Mouse (Mus musculus): ENCODE measurements at regions not wholly inside any gene's neighbourhood (a gene's known extent, or its start where the extent isn't known, plus 50 kb on each side); places are given as distances from the start of the nearest gene placed in this dataset.

DNA sequence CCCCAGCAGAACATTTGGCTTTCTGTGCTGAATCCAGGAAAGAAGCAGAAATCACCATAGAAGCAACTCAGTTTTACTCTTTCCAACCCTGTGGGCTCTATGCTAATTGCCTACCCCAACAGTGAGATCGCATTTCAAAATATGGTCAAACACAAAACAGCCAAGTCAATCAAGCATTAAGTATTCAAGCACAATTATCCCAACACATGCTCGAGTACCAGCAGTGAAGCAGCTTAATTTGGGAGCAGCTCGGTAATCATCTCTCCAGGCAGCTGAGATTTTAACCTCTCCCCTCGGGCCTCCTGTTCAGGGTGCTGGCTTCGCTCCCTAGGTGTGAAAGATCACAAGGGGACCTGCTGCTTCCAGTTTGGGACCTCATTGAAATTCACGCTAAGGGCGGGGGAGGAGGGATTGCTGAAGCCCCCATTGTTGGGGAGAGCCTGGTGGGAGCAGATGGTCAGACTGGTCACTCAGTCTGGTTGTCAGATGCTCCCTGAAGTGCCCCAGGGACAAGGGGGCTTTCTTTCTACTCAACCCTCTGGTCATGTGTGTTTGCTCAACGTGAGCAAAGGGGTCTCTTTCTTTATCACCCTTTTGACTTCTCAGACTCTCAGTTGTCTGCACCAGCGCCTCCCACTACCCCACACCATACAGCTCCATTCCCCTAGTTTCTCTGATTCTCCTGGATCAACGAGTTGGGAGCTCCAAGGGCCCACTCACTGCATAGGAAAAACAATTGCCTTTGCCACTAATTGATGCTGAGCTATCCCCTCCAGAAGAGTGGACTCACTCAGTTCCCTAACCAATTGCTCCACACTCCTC is 319.8 kb downstream of the Elavl2 start:
- intact Hi-C loops (cut with DNase I), result no loop called here

DNA sequence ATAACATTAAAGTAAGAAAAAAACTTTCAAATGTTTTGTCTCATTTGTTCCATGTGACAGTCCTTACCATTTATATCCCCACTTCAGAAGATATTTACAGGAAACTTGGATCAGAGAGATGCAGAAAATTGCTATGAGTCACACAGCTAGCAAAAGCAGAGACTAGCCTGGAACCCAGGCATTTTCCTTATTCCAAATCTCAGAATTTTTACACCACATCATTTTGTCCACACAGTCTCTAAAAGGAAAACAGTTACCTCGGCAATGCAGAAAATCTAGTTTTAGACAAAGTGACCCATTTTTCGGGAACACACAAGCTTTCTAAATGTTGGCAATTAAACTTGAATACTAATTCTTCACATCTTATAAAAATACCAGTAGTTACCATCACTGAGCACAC is 329.3 kb downstream of the Elavl2 start:
- intact Hi-C loops (cut with DNase I), result loop anchor here (10.0 kb wide), 1 partner anchor 206 kb away; no protein-coding TSS in a partner anchor
- DNase-seq (ENCODE audit: low spot score in 2 of 2), result peak in 1 of 2 experiments; percentile 70

More for the DNA sequence above, 319.8 kb downstream of the Elavl2 start:
- DNase-seq (ENCODE audit: low spot score in 2 of 2), result peak in 1 of 2 experiments; percentile 49

DNA sequence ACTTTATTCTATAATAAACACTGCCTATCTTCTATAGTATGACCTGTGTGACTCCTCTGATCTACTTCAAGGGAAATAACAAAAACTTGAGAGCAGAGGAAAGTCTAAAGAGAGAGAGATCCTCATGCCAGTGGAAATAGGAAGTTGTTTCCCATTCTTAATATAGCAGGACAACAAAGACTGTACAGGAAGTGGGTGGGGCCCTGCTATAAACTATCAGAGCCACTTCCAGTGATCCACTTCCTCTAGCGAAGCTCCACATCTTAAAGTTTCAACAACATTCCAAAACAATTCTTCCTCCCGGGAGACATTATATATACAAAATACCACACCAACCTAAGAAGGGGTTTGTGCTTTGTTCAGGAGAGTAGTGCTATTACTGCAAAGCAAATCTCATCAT is 339.7 kb downstream of the Elavl2 start:
- DNase-seq (ENCODE audit: low spot score in 2 of 2), result no peak
- intact Hi-C loops (cut with DNase I), result no loop called here

DNA sequence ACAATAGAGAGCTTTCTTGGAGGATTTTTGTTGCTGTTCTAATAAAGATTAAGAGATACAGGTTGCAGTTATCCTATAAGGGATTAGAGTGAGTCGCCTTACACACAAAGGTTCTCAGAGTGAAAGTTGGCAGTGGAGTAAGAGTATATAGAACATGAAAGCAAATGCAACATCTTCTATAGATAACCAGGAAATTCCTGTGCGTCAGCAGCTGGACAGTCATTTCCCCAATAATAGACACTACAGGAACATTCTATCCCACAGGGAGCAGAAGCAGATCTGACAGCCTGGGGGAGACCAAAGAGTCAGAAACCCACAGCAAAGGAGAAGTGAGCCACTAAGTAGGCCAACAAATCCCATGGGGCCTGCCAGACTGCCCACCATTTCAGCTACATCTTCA is 348.7 kb downstream of the Elavl2 start:
- DNase-seq (ENCODE audit: low spot score in 2 of 2), result no peak
- intact Hi-C loops (cut with DNase I), result no loop called here

DNA sequence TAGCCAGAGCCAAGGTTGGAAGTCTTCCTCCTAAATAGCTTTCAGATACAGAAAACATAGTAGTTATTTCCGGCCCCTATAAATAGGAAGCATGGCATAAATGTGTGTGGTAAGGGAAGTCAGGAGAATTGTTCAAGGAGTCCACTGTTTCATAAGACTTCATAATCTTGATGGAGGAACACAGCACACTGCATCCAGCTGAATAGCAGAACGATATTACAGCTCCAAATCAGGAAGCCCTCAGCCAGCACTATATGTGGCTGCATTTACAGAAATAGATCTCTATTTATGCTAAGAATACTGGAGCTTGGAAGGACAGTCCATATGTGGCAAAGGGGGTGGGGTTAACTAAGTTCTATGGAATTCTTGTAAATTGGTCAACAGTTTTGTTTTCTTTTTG is 371.1 kb downstream of the Elavl2 start:
- intact Hi-C loops (cut with DNase I), result loop anchor here (5.0 kb wide), 1 partner anchor 167 kb away; no protein-coding TSS in a partner anchor
- peak in 1 of 2 experiments; percentile 15 for DNase-seq (ENCODE audit: low spot score in 2 of 2)

DNA sequence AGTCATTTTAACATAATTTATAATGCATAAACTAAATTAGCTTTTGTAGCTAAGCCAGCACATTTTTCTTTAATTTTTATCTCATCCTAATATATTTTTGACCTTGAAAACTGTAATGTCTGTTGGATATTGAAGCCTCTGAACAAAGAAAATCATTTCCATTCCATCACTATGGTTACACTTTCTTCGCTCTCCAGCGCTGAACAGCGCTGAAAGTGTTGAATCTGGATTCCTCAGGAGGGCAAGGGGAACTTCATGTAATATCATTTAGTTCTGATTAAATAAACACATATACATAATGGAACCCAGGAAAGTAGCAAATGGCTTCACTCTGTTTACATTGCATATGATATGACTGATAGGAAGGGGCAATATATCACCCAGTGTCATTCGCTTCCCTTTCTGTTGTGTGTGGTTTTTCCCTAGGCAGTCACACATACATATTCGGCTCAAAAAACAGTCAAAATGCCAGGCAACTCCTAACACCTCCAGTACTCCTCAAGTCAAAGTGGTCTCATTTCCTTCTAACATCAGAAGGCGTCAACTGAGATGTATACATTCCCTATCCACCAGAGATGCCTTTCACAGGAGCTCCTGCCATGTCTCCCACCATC is 372.5 kb downstream of the Elavl2 start:
- intact Hi-C loops (cut with DNase I), result loop anchor here (5.0 kb wide), 1 partner anchor 166 kb away; no protein-coding TSS in a partner anchor
- DNase-seq (ENCODE audit: low spot score in 2 of 2), result no peak

DNA sequence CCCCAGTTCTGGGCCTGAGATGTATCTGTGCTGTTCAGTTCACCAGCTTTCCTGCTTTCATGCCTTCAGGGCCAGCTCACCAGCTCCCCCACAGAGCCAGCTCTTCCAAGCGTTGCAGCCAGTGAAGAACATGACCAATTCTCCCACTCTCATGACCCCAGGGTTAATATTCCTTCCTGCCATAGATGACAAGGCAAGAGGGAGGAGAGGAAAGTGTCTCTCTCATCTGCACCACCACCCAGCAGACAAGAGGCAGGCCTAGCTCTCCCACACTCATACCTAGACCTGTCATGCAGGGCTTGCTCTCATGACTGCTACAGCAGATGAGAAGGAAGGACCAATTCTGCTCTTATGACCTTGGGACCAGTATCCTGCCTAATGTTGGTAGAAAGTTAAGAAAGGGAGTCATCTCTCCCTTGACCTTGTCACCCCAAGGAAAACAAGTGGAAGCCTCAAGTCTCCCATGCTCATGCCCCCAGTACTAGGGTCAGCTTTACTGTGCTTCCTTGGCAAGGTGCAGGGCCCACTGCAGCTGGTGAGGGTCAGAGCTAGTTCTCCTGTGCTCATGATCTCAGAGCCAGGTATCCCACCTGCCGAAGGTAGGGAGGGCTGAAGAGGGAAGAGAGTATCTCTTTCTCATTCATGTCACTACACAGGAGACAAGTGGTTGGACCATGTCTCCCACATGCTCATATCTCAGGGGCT is 404.0 kb downstream of the Elavl2 start:
- intact Hi-C loops (cut with DNase I), result no loop called here
- no peak for DNase-seq (ENCODE audit: low spot score in 2 of 2)

DNA sequence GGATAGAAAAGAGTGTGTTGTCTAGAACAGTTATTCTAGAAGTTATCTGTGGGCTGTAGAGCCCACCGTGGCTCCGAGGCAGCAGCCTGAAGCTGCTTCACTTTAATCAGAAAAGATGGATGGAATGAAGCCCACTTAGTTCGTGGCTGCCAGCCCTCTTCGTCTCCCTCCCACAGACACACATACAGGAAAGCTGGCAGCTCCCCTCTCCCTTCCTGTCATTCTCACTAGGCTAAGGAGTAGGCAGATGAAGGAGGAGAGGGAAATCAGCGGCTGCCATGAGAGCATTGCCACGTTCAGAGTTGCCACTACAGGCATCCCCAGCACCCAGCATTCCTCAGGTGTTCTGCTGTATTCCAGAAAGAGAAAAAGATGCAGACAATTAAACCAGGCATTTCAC is 435.9 kb downstream of the Elavl2 start:
- DNase-seq (ENCODE audit: low spot score in 2 of 2), result peak; percentile 2 to 58
- intact Hi-C loops (cut with DNase I), result no loop called here

DNA sequence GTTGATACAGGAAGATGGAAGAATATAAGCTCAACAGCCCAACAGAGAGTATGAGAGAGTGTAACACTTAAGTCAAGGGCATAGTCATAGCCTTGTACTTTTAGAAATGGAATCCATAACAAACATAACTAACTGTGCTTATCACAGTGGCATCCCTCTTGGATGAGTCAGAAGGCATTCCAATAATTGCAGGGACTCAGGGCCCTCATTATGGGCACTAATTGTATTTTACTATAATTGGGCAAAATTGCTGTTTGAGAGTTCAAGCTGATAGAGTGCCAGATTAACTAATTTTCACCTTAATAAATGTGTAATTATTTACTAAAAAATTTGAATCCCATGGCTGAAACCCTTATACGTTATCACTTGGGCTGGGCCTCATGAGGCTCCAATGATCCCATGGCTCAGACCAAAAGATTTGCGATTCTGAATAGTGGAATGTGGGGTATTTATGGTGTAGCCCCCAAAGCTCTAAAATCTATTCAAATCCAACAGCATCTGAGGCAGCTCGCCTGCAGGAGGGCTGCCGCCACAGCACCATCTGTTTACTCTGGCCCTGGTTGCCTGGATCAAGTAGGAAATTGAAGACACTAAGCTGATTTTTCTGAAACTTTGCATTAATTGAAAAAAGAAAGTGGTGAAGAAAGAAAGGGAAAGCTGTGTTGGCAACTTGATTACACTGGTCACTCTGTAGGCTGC is 456.7 kb downstream of the Elavl2 start:
- DNase-seq (ENCODE audit: low spot score in 2 of 2), result no peak
- intact Hi-C loops (cut with DNase I), result no loop called here

DNA sequence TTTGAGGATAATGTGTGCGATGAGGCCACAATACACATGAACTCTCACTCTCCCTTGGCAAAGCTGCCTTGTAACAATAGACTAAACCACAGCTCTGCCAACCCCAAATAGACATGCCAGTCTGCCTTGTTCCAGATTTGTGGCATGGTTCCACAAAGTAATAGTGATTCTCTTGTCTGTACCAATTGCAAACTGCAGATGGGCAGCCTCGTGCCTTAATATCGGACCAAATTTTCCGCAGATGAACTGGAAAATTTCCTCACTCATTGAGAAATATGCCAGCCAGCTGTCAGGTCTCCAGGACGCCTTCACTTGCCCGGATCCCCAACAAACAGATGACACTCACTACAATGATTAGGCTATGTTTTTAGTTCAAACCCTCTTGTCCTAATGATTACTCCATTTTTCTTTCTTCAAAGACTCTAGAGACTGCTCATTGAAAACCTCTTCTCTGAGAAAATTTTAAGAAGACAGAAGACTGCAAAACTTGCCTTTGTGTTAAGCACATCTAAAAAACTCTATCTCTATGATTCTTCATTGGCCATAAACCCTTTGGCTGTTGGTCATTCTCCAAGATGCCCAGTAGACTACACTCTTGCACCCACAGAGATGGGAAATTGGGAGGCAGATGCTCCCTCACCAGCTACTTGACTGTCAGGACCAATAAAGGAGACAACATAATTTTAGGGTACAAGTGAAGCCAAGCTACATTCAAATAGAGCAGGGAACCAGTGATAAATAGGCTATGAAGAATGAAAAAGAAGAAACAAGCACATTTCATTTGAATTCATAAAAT is 483.1 kb downstream of the Elavl2 start:
- intact Hi-C loops (cut with DNase I), result no loop called here
- DNase-seq (ENCODE audit: low spot score in 2 of 2), result peak in 1 of 2 experiments; percentile 7

DNA sequence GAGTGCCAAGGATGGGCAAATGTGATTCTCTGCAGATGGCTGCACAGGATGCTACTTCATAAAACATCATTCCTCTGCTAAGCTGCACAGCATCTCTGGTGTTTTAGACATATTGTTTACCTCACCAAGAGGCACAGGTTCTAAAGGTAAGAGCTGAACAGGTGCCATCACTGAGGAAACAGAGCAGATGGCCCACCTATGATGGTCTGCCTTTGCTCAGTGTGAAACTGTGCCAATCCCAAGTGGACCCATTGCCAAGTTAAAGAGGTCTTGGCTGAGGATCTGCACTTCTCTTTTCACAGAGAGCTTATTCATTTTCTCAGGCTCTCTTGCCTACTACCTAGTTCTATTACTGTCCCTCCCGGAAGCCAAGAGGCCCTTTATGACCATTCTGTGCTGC is 494.3 kb downstream of the Elavl2 start:
- DNase-seq (ENCODE audit: low spot score in 2 of 2), result no peak
- intact Hi-C loops (cut with DNase I), result no loop called here

DNA sequence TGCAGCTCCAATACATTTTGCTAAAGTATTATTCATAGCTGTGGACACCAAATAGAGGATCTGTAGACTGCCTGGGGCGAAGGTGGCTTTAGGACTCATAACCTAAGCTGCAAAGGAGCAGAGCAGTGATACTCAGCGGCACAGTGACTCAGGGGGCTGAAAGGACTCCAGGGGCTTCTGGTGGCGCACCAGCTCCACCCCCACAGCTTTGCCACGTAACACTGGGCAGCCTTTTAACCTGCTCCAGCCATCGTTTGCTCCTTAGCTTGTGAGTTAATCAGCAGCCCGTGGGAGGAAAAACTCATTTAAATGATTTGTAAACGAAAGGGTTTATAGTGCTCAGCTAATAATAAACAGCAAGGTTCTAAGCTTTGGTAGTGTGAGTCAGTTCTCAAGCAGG is 532.4 kb downstream of the Elavl2 start:
- intact Hi-C loops (cut with DNase I), result loop anchor here (10.0 kb wide), 2 partner anchors 207 to 507 kb away; no protein-coding TSS in a partner anchor
- no peak for DNase-seq (ENCODE audit: low spot score in 2 of 2)

DNA sequence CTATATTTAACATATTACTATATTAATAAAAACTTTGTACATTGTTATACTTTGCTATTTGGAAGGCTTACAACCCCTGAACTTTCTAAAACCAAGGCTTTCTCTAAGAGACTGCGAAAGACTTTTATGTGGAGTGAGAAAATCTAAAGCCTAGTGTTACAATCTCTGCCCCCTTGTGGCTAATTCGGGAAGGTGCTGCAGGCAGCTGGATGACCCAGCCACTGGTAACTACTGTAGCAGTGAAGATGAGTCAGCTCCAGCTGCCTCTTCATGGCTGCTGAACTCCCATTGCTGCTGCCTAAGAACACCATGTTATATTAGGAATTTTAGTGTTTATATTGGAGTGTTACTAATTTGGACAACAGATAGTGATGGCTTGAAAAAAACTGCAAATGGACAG is 539.7 kb downstream of the Elavl2 start:
- intact Hi-C loops (cut with DNase I), result loop anchor here (5.0 to 10.0 kb wide), 3 partner anchors 166 to 514 kb away; no protein-coding TSS in a partner anchor
- DNase-seq (ENCODE audit: low spot score in 2 of 2), result peak in 1 of 2 experiments; percentile 27

DNA sequence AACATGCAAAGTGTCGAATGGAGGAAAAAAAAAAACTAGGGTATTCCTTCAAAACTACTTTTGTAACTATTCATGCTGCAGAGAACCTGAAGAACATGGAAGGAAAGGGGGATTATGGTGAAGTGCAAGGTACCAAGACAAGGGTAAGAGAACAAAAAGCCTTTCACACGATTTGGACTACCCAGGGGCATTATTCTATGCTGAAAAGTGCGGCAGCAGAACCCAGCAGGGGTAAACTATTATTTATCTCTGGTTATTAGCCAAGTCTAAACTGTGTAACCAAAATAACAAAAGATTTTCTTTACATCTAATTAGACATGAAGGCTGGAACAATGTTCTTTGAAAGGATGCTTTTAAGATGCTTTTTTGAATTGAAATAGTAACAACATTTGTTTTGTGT is 560.8 kb downstream of the Elavl2 start:
- intact Hi-C loops (cut with DNase I), result no loop called here

DNA sequence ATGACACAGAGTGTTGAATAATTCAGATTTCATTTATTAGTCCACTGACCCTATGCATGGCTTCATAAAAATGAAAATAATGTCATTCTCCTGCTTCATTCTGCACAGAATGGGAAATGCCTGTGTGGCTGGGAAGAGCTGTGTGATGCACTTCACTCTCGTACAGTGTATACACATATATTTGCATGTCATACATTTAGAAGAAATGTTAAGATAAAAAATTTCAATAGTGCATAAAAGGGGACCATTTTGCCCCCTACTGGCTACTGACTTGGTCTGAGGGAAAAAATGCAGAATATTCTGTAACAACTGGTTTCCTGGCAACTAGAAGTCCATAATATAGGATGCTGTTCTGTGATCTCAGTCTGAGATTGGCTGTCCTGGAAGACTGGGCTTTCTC is 580.5 kb downstream of the Zfp352 start:
- no peak for DNase-seq (ENCODE audit: low spot score in 2 of 2)
- intact Hi-C loops (cut with DNase I), result no loop called here

More for the DNA sequence above, 560.8 kb downstream of the Elavl2 start:
- DNase-seq (ENCODE audit: low spot score in 2 of 2), result no peak

DNA sequence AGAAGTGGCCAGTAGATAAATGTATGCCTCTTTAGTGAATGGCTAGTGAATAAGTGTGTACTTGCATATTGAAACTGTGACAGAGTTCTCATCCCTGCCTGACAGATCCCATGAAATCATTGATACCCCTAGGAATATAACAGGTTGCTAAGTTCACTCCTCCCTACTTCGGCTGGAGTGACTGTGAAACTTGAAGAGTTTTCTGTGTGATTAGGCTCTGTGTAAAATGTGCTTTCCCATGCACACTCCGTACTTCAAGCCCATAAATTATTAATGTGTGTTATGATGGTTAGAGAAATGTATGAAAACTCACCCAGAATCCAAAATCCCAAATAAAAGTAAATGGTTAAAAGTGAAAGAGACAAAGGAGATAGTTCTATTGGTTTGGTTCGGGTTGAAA is 580.0 kb downstream of the Zfp352 start:
- intact Hi-C loops (cut with DNase I), result no loop called here
- no peak for DNase-seq (ENCODE audit: low spot score in 2 of 2)

DNA sequence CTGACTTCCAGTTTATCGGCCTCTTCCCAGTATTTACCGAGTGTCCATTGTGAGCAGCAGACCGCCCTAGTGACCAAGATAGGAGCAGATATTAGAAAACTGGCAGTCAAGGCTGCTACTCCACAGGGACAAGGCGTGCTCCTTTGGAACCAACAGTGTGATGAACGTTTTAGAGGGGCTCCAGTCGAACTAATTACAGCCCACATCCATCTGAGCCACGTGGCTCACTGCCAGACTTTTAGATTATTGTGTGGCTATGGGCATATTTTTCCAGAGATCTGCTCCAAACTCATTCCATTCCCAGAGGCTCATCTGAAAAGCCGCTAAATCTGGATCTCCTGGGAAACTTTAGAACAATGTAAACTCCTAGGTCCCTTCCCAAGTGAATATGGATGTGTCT is 578.9 kb downstream of the Zfp352 start:
- no peak for DNase-seq (ENCODE audit: low spot score in 2 of 2)
- intact Hi-C loops (cut with DNase I), result no loop called here
